Mouse (Mus musculus) ZHBTc4 (cell line): ENCODE data around the gene Tmem265.
A peak's percentile ranks its signal among the peaks of the same experiment; 100 is the strongest.

Experiments
- DNase-seq: peaks from one replicate; pipeline ENCODE4 v3.0.0-alpha.2; 2011; ENCODE audit warnings: low read depth, low spot score

Gene Tmem265

DNA sequence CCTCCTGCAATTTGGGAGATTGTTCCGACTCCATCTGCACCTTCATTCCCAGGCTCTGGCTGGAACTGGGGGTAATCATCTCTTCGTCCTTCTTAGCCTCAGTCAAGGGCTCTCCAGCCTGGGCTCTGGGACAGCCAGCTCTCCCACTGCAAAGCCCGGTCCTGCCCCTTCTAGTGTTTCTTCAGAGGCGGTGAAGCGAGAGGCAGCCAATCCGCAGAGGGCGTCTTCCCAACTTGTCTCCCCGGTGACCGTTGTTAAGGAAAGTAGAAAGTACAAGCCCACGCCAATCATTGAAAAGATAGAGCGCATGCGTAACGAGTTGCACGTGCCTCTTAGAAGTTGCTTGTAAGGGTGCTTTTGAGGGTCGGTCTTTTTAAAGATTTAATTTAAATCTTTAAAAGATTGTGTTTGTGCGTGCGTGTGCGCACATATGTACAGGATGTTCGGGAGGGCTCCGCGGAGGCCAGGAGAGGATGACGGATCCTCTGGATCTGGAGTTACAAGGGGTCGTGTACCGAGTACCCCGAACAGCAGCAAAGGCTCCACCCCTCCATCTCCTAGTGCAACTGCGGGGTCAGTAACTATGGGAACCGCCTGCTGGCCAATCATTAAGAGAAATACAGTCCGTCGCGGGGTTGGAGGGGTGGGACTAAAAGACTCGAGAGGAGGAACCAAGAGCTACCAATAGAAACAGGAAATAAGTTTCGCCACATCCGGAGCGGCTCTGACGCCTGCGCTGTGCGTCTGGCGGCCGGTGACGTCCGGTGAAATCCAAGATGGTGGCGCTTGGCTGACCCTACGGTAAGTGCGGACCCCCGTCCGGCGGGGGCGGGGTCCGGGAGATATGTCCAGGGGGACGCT is 27.1 kb downstream of the Tmem265 start, which contains the start of the genes Ccdc189 and Rnf40:
Ccdc189 (minus strand) TSS at position 585 of the 861 bp plus-strand sequence.
Rnf40 (plus strand) TSS at position 757 of the 861 bp plus-strand sequence.
- DNase-seq = peak; percentile 99

DNA sequence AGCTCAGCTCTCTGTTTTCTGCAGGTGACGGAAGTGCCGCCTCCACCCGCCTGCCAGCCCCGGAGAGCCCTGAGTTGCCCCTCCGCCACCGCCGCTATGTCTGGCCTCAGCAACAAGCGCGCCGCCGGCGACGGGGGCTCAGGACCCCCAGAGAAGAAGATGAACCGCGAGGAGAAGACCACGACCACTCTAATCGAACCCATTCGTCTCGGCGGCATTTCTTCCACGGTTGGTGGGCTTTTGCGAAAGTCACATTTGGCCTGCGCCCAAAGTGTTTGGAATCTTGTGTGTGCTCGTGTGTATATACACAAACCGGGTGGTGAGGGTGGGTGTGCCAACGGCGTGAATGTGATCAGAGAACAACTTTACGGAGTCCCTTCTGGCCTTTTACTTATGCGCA is 27.7 kb downstream of the Tmem265 start:
- no peak for DNase-seq

DNA sequence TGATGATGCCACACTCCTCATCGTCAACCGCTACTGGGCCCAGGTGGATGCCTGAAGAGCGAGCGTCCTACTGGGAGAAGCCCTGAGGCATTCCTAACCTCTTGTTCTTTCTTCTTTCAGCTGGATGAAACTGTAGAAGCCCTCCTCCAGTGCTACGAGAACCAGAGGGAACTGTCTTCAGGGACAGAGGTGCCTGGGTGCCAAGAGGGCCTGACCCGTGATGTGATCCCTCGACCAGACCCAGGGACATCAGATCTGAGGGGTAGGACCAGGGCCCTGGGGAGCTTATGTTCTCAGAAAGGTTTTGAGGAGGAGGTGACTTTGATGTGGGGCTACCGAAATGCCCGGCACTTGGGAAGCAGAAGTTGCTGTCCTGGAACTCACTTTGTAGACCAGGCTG is 28.4 kb downstream of the Tmem265 start:
- DNase-seq = no peak

DNA sequence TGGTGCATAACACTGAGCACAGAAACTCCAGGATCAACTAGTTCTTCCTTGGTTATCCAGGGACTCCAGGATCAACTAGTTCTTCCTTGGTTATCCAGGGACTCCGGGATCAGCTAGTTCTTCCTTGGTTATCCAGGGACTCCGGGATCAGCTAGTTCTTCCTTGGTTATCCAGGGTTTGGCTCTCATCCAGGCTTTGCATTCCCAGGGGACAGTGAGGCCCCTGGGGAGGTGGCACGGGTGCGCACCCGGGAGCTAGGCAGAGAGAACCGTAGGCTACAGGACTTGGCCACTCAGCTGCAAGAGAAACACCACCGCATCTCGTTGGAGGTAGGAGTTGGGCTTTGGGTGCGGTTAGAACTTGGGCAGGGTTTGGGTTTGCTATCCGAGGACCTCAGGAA is 29.9 kb downstream of the Tmem265 start:
- peak; percentile 21 for DNase-seq

DNA sequence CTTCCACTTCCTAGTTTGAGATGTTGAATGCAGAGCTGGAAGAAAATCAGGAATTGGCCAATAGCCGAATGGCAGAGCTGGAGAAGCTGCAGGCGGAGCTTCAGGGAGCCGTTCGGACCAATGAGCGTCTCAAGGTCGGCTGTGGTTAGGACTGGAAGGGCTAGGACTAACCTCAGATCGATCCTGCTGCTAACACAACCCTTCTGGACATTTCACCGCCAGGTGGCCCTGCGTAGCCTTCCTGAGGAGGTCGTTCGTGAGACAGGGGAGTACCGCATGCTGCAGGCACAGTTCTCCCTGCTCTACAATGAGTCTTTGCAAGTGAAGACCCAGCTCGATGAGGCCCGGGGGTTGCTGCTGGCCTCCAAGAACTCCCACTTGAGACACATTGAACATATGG is 31.4 kb downstream of the Tmem265 start:
- peak; percentile 85 for DNase-seq

DNA sequence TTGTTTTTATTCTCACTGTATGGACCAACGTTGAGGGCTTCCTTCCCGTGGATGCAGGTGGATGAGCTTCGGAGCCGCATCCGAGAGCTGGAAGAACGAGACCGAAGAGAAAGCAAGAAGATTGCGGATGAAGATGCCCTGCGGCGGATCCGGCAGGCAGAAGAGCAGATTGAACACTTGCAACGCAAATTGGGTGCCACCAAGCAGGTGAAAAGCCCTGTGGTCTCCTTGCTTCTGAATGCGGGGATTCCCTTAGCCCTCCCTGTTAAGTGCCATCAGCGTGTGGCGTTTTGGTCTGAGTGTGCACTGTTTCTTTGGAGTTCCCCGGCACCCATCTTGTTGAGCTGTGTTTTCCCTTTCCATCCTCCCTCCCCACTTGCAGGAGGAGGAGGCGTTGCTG is 35.6 kb downstream of the Tmem265 start:
- DNase-seq = no peak

DNA sequence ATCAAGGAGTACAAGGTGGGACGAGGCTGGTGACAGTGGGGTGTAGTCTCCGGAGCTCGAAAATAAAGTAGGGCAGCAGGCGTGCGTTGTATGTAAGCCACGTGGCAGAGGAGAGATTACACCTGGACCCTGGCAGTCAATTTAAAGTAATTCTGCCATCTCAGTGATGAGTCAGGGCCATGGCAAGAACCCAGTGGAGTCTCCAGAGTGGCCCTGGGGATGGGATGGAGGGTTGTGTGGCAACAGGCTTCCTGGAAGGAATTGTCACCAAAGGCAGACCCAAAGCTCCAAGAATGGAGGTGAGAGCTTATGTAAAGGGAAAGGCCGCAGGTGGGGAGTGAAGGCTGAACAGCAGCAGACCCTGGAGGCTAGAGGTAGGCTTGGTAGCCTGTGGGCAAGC is 39.4 kb downstream of the Tmem265 start:
- DNase-seq = no peak

DNA sequence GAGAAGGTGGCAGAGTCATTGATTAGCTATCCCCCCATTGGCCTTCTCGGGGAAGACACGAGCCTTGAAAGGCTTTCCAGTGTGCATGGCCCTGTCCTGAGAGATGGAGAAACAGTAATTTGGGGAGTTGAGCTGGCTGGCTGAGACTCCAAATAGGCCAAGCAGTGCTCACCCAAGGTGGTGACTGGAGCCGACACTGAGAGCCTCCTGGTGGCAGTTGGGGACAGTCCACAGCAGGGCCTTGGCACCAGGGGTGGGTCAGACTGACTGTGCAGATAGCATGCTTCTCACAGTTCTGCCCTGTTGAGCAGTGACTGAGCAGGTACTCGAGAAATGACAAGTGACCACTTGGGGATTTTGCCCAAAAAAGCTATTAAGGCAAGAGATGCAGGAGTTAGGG is 40.5 kb downstream of the Tmem265 start:
- DNase-seq = no peak

DNA sequence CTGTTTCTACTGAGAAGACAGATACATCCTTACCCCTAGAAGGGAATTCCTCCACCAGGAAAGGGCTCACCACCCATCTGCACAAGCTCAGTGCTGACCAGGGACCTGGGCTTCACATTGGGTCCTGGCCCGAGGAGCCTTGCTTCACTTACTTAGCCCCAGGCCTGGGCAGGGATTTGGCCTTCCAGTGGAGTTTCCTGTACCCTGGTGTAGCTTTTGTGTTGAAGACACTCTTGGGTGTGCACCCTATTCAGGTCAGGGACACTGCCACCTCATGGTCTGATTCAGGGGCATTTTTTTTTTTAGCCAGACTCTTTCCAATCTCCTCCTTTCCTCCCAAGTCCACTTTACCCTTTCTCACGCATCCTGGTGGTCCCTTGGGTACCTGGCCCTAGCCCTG is 41.7 kb downstream of the Tmem265 start:
- no peak for DNase-seq

DNA sequence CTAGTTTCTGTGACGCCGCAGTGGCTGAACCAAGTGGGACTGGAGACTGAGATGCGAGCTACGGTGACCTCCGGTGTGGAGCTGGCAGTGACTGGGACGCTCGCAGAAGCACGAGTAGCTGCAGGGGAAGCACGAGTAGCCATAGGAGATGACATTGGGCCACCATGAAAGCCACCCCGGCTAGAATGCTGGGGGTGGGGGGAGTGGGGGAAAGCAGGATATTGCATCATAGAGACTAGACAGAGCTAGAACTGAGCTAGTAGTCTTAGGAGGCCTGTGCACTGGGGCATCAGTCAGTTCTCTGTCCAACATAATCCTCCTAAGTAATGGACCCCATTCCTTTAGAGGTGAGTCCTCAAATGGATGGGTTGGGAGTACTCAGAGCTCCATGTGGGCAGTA is 43.1 kb downstream of the Tmem265 start:
- no peak for DNase-seq

DNA sequence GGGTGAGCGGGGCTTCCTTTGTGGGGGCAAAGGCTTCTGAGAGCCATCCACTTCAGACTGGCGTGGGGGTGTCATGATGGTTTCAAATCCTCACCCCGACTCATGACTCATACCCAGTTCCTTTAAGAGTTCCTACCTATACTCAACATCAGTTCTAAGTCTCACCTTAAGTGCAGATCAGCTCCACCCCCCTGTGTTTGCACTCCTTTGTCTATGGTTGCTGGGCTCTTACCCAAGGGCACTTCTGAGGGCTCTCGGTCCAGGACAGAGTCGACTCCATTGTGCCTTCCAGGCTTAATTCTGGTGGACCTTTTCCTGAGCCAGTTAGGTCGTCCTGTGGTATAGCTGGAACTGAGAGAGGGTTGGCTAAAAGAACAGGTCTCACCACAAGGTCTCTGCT is 46.0 kb downstream of the Tmem265 start:
- DNase-seq = no peak

DNA sequence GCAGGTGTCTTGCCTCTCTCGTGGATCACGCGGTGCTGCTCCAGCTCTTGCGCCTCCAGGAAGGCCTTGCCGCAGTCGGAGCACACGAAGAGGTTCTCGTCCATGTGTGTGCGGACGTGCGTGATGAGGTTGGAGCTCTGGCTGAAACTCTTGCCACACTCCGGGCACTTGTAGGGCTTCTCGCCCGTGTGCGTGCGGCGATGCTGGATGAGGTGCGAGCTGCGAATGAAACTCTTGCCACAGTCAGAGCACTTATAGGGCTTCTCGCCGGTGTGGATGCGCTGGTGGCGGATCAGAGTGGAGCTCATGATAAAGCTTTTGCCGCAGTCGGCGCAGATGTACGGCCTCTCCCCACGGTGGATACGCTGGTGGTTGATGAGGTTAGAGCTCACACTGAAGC is 49.8 kb downstream of the Tmem265 start:
- DNase-seq = peak; percentile 61

DNA sequence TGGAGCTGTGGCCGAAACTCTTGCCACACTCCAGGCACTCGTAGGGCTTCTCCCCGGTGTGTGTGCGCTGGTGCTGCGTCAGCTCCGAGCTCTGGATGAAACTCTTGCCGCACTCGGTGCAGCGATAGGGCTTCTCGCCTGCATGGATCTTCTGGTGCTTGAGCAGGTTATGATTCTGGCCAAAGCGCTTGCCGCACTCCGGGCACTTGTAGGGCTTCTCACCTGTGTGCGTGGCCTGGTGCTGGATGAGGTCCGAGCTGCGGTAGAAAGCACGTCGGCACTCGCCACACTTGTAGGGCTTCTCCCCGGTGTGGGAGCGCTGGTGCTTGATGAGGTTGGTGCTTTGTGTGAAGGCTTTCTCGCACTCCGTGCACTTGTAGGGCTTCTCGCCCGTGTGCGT is 50.4 kb downstream of the Tmem265 start:
- peak; percentile 73 for DNase-seq

DNA sequence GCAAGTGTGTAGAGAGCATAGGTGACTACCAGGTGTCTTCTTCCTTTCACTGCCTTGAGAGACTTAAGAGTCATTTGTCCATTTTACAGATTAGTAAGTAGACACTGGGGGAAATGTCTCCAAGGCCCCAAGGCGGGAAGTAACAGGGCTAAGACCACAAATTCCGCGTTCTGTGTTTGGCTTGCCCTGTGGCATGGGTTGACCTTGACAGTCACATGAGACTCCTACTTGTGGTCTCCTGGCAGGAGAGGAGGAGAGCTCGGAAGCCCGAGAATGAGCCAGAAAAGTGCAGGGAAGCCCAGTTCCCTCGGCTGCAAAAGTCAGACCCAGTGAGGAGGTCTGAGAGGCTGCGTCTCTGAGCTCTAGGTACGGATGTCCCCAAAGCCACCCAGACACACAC is 52.3 kb downstream of the Tmem265 start:
- no peak for DNase-seq

DNA sequence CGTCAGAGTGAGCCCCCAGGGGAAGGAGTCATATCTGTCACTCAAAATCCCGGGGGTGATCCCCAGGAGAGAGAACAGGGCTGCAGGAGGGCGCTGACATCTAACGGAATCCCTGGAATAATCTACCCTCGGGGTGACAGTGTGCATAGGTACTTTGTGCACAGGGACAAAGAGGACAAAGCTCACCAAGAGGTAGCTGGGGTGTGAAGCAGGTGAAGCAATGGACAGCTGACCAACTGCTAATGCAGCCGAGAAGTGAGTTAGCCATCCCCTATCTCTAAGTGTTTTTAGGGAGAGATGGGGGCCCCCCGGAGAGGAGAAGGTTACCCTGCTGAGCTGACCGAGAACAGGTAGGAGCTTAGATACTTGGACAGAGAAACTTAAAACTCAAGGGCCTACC is 52.9 kb downstream of the Tmem265 start:
- DNase-seq = no peak

DNA sequence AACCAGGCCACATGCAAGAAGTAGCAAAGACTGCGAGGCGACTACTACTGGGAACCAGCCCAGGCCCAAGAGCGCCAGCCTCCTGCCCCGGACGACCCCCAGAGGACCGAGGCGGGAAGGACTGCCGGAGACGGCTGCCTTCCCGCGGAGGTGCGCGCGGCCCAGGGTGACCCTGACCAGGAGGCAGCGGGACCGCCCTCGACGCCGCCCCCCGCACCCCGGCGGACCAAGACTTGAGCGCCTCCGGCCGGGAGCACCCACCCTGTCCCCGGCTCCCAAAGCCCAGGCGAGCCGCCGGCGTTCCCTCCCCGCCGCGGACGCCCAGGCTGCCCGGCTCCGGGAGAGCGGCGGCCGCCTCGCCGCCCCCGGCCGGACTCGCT is 53.3 kb downstream of the Tmem265 start:
- DNase-seq = peak; percentile 62

DNA sequence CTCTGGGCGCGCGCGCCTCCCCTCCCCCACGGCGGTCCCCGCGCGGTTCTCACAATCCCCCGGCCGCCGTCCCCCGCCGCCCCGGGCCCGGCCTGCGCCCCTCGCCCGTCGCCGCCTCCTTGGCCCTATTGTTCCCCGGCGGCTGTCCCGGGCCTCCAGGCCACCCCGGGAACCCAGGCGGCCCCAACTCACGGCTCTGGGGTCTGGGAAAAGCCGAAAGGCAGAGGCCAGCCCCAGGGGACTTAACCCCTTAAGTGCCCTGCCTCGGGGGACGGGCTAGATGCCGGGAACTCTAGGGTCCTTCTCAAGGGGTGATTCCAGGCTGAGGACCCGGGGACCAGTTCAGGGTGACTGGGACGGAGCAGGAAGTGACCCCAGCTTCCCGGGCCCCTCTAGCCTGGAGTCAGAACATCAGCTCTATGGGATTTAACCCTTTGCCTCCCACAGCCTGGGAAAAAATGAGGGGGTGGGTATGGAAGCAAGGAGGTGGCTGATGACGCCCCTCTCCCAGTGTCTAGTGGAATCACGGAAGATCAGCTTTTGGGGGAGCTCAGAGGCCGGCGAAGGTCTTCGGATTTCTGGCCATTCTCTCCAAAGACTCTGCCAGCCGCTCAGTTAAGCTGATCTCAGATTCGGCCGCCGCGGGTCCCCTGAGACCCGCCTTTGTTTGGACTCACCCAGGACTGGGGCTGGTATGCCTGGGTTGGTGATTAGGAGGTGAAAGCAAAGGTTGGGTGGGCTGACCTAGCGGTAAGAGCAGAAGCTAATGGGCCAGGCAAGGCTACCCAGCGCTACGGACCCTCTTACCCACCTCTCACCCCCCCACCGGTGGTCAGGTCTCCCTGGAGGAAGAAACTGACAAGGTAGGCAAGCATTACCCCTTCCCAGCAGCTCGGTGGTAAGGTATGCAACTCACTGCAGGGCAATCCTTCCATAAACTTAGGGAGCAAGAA is 54.0 kb downstream of the Tmem265 start, which contains the start of gene Zfp629:
Zfp629 (minus strand) TSS at position 907 of the 953 bp plus-strand sequence.
- DNase-seq = peak; percentile 42

DNA sequence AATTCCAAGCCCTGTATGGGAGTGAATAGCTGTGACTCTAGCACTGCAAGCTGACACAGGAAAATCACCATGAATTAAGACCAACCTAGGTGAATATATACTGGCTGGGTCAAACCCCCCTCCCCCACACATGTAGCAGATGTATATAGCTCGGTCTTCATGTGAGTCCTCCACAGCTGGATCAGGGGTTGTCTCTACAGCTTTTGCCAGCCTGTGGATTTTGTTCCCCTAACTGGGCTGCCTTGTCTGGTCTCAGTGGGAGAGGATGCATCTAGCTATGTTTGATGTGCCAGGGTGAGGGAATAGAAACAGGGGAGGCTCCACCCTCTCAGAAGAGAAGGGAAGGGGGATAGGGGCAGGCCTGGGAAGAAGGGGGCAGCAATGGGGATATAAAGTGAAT is 55.1 kb downstream of the Tmem265 start:
- DNase-seq = no peak
